Mouse (Mus musculus) neural tube, embryonic 13.5 days (tissue): ENCODE data around the gene Gpx3. TPM values are rescaled to one million over a fixed set of nuclear protein-coding genes. Genes with fewer than 3 reads are reported as not detected.
"Not testable (repeated sequence)": the region's sequence is repeated elsewhere in the genome, so short reads cannot be mapped to it uniquely, and the experiment has no call there.

ENCODE experiments used
- ATAC-seq: fragments of 200-750 bp; cut with Nextera tagmentation; 2 replicates; pipeline ENCODE4 v1.8.0; 2017; ENCODE audit warnings: low read depth, mild to moderate bottlenecking, moderate TSS enrichment, moderate library complexity
- H3K27ac ChIP-seq: fragments of 300-500 bp; sonication (generic); replicated peaks from 2 replicates; pipeline ENCODE4 v1.5.1; 2015; ENCODE audit warnings: moderate library complexity, mild to moderate bottlenecking, inconsistent platforms
- H3K27me3 ChIP-seq: fragments of 300-500 bp; sonication (generic); 2 replicates; pipeline ENCODE4 v1.6.1; 2015; ENCODE audit warnings: mild to moderate bottlenecking, inconsistent platforms
- H3K36me3 ChIP-seq: fragments of 300-500 bp; sonication (generic); 2 replicates; pipeline ENCODE4 v1.6.1; 2015; ENCODE audit warnings: mild to moderate bottlenecking, inconsistent platforms
- H3K4me1 ChIP-seq: fragments of 300-500 bp; sonication (generic); replicated peaks from 2 replicates; pipeline ENCODE4 v1.6.1; 2015; ENCODE audit warnings: inconsistent platforms
- H3K4me2 ChIP-seq: fragments of 300-500 bp; sonication (generic); 2 replicates; pipeline ENCODE4 v1.6.1; 2015; ENCODE audit warnings: inconsistent platforms, mild to moderate bottlenecking, moderate library complexity
- H3K4me3 ChIP-seq: fragments of 300-500 bp; sonication (generic); 2 replicates; pipeline ENCODE4 v1.5.1; 2015; ENCODE audit warnings: mild to moderate bottlenecking, inconsistent platforms
- H3K9ac ChIP-seq: fragments of 300-500 bp; sonication (generic); 2 replicates; pipeline ENCODE4 v1.6.1; 2015; ENCODE audit warnings: moderate library complexity, mild to moderate bottlenecking, inconsistent platforms
- H3K9me3 ChIP-seq: fragments of 300-500 bp; sonication (generic); 2 replicates; pipeline ENCODE4 v1.6.1; 2016; ENCODE audit warnings: inconsistent platforms
- WGBS: fragments of 180-500 bp; shearing (Covaris S2); methylation state at CpG from one replicate; pipeline ENCODE4 v1.1.7; 2015; 5-methylcytosine and 5-hydroxymethylcytosine counted together
- polyA plus RNA-seq: library from polyadenylated mRNA; unstranded; fragments of >200 nt; fragmentation: Nextera tagmentation; extraction: Ambion mirVana; gene quantifications from 2 replicates; pipeline ENCODE4 v1.2.1, GENCODE M21; 2015

Gpx3 gene
- polyA plus RNA-seq, 1 experiment from 2014 or later = 71.8 TPM

DNA sequence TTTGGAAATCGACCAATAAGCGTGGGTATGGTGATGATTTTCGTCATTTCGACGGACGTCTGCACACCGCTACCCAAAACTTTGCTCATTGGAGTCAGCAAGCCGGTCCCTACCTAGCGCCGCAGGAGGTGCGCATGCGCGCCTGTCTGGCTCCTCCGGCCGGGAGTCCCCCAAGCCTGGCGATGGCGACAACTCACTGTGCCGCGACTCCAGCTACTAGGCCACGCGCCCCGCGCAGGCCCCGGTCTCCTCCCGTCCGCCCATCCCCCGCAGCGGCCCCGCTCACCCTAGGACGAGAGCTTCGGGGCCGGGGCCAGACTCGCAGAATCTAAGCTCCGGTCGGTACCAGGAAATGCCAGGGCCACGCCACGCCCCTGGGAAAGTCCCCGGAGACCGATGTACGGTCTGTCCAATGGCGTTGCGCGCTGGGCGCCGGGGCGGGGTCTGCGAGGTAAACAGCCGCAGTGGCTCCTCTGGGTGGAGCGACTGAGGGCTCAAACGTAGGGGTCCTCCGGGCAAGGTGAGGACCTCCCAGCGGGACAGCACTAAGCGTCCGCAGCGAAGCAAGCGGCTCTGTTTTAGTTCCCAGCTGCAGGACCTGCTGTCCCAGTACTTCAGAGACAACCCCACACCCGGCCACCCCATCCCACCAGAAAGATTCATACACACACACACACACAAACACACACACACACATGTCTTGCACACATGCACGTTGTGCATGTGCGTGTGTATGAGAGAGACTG is 53.7 kb downstream of the Gpx3 start:
- H3K4me2 ChIP-seq = peak overlapping the region; percentile 61
- H3K4me1 ChIP-seq = peaks cover 20% of the 10 kb centered on the region
- H3K27ac ChIP-seq = peak overlapping the region; percentile 83
- H3K9me3 ChIP-seq = no peaks in the 10 kb centered on the region
- no peaks in the 10 kb centered on the region for H3K36me3 ChIP-seq
- peak overlapping the region; percentile 83 for H3K9ac ChIP-seq
- 0 out of 2 replicates have a peak, but pooled peaks cover 13% of the 10 kb centered on the region for H3K27me3 ChIP-seq
- peak overlapping the region; percentile 66 for H3K4me3 ChIP-seq
- peak; percentile 99 for ATAC-seq
- WGBS = under 1% methylated on average over 59 of the region's 59 CpGs

GRCm38 (mm10) chr11:54956912-54957311 is 54.7 kb downstream of the Gpx3 start:
- H3K27ac ChIP-seq = no peak overlapping the region
- peaks cover 20% of the 10 kb centered on the region for H3K4me1 ChIP-seq
- 69% methylated on average over 7 of the region's 7 CpGs for WGBS
- no peak for ATAC-seq
- H3K4me3 ChIP-seq = no peak overlapping the region
- H3K36me3 ChIP-seq = no peaks in the 10 kb centered on the region
- no peak overlapping the region for H3K9ac ChIP-seq
- H3K9me3 ChIP-seq = no peaks in the 10 kb centered on the region
- H3K4me2 ChIP-seq = no peak overlapping the region
- H3K27me3 ChIP-seq = 0 out of 2 replicates have a peak, but pooled peaks cover 2% of the 10 kb centered on the region

DNA sequence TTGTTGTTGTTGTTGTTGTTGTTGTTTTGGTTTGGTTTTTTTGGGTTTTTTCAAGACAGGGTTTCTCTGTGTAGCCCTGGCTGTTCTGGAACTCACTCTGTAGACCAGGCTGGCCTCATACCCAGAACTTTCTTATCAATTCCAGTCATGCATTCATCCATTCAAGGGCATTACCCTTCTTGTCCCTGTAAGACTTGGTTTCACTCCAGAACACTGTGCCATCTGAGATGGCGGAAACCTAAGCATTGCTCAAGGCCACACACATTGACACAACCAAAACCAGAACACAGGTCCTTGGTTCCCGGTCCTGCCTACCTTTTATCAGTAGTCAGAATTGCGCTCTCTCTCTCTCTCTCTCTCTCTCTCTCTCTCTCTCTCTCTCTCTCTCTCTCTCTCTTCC is 55.5 kb downstream of the Gpx3 start:
- not testable (repeated sequence) for H3K4me2 ChIP-seq, H3K27ac ChIP-seq, H3K36me3 ChIP-seq, ATAC-seq, H3K9ac ChIP-seq, H3K9me3 ChIP-seq, H3K4me3 ChIP-seq, H3K27me3 ChIP-seq
- H3K4me1 ChIP-seq = peaks cover 20% of the 10 kb centered on the region
- 91% methylated on average over 3 of the region's 3 CpGs for WGBS

GRCm38 (mm10) chr11:54958571-54959073 is 56.4 kb downstream of the Gpx3 start:
- Histone ChIP-seq H3K4me3 (no peak overlapping the region), H3K4me2 (no peak overlapping the region), H3K9me3 (no peaks in the 10 kb centered on the region), H3K27me3 (no peaks in the 10 kb centered on the region), H3K9ac (no peak overlapping the region), H3K36me3 (no peaks in the 10 kb centered on the region), H3K27ac (no peak overlapping the region), H3K4me1 (peaks cover 19% of the 10 kb centered on the region)
- no peak for ATAC-seq
- 49% methylated on average over 3 of the region's 3 CpGs for WGBS

Other genes starting within 250 kb of the Gpx3 start
- 134 and 144 TPM in 2 replicates for gene Cdc42se2, start 114.8 kb upstream of the Gpx3 start, polyA plus RNA-seq
- 10.9 and 13.3 TPM in 2 replicates for gene Lyrm7, start 41.5 kb upstream of the Gpx3 start, polyA plus RNA-seq
- gene Hint1, start 36.1 kb upstream of the Gpx3 start, polyA plus RNA-seq = 715 and 824 TPM in 2 replicates
- 16.1 and 17.3 TPM in 2 replicates for gene Tnip1, start 60.5 kb downstream of the Gpx3 start, polyA plus RNA-seq
- 104 and 106 TPM in 2 replicates for gene Anxa6, start 131.0 kb downstream of the Gpx3 start, polyA plus RNA-seq
- gene Ccdc69, start 175.7 kb downstream of the Gpx3 start, polyA plus RNA-seq = 0.50 and 0.63 TPM in 2 replicates
- 20.3 and 20.7 TPM in 2 replicates for gene Gm2a, start 195.7 kb downstream of the Gpx3 start, polyA plus RNA-seq
- not detected in 2 replicates for gene Slc36a3, start 249.3 kb downstream of the Gpx3 start, polyA plus RNA-seq